Mouse (Mus musculus) urinary bladder, adult 18-20 months (tissue): Measurements from ENCODE around the gene Adrb1.

Source experiments
- DNase-seq, 2 experiments: peaks; one replicate each; pipeline ENCODE4 v3.0.0; 2022; ENCODE audit warnings: low spot score in 2 of 2, mixed read lengths in 2 of 2

The Adrb1 gene

GRCm38 (mm10) chr19:56721387-56722211 is at the start of gene Adrb1:
TSS of gene Adrb1 (plus strand) at chr19:56722199.
- DNase-seq: peak; percentile 22 to 50

GRCm38 (mm10) chr19:56675690-56676089 is 46.3 kb upstream of the Adrb1 start:
- DNase-seq: no peak

GRCm38 (mm10) chr19:56676506-56676905 is 45.5 kb upstream of the Adrb1 start:
- DNase-seq: no peak

GRCm38 (mm10) chr19:56677611-56678010 is 44.4 kb upstream of the Adrb1 start:
- DNase-seq: no peak

- DNase-seq: no peak
These were observed 43.5 kb upstream of the Adrb1 start for GRCm38 (mm10) chr19:56678516-56678915.

GRCm38 (mm10) chr19:56679213-56679965 is 42.6 kb upstream of the Adrb1 start:
- DNase-seq: no peak

GRCm38 (mm10) chr19:56679992-56680391 is 42.0 kb upstream of the Adrb1 start:
- no peak for DNase-seq

- DNase-seq: no peak
These were observed 39.7 kb upstream of the Adrb1 start for GRCm38 (mm10) chr19:56682297-56682696.

- no peak for DNase-seq
These were observed 39.2 kb upstream of the Adrb1 start for GRCm38 (mm10) chr19:56682843-56683242.

GRCm38 (mm10) chr19:56685515-56685914 is 36.5 kb upstream of the Adrb1 start:
- no peak for DNase-seq

- DNase-seq: no peak
These were observed 35.8 kb upstream of the Adrb1 start for GRCm38 (mm10) chr19:56686218-56686617.

- DNase-seq: no peak
These were observed 34.9 kb upstream of the Adrb1 start for GRCm38 (mm10) chr19:56687026-56687635.

- DNase-seq: no peak
These were observed 34.3 kb upstream of the Adrb1 start for GRCm38 (mm10) chr19:56687676-56688075.

- DNase-seq: no peak
These were observed 33.2 kb upstream of the Adrb1 start for GRCm38 (mm10) chr19:56688661-56689335.

- DNase-seq: no peak
These were observed 32.5 kb upstream of the Adrb1 start for GRCm38 (mm10) chr19:56689493-56689892.

GRCm38 (mm10) chr19:56691103-56691502 is 30.9 kb upstream of the Adrb1 start:
- DNase-seq: no peak

GRCm38 (mm10) chr19:56692451-56692850 is 29.5 kb upstream of the Adrb1 start:
- DNase-seq: no peak

- DNase-seq: no peak
These were observed 24.4 kb upstream of the Adrb1 start for GRCm38 (mm10) chr19:56697370-56698144.

- DNase-seq: no peak
These were observed 21.2 kb upstream of the Adrb1 start for GRCm38 (mm10) chr19:56700848-56701247.

- no peak for DNase-seq
These were observed 20.5 kb upstream of the Adrb1 start for GRCm38 (mm10) chr19:56701404-56702033.

GRCm38 (mm10) chr19:56702039-56702438 is 20.0 kb upstream of the Adrb1 start:
- no peak for DNase-seq
